Mouse (Mus musculus) thymus, adult 2 months (tissue): Measurements from ENCODE around the gene Jak2.

Source experiments
- CTCF ChIP-seq: fragments of 200-500 bp; IDR thresholded peaks from 2 replicates; pipeline ENCODE4 v1.5.1; 2012; ENCODE audit warnings: mild to moderate bottlenecking, control low read depth, low read length, moderate library complexity, borderline replicate concordance; ENCODE audit not compliant: control insufficient read depth, poor library complexity, insufficient read depth; ENCODE audit errors: extremely low read depth
- POLR2A ChIP-seq: fragments of 200-500 bp; IDR thresholded peaks from 2 replicates; pipeline ENCODE4 v1.6.1; 2012; ENCODE audit warnings: mild to moderate bottlenecking, low read length, control low read depth, moderate library complexity; ENCODE audit not compliant: control insufficient read depth, poor library complexity, insufficient read depth; ENCODE audit errors: extremely low read depth

DNA sequence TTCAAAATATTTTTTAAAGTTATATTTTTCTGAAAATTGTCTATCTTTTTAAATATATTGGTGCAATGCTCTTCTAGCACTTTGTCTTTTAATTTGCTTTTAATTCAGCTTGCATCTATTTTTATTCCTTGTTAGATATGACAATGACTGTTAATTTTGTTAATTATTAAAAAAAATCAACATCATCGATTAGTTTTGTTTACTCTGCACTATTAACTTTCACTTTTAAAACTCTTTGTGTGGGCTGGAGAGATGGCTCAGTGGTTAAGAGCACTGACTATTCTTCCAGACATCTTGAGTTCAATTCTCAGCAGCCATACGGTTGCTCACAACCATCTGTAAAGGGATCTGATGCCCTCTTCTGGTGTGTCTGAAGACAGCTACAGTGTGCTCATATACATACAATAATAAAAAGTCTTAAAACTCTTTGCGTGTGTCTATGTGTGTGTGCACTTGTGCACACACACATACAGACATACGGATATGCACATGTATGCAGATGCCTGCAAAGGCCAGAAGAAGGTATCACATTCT is 17.2 kb downstream of the Jak2 start:
- no peak for TF ChIP-seq CTCF
- no peak for TF ChIP-seq POLR2A
